Mouse (Mus musculus): ENCODE measurements at regions not wholly inside any gene's neighbourhood (a gene's known extent, or its start where the extent isn't known, plus 50 kb on each side); places are given as distances from the start of the nearest gene placed in this dataset.
"Not testable (repeated sequence)": the region's sequence is repeated elsewhere in the genome, so short reads cannot be mapped to it uniquely, and the experiment has no call there.

DNA sequence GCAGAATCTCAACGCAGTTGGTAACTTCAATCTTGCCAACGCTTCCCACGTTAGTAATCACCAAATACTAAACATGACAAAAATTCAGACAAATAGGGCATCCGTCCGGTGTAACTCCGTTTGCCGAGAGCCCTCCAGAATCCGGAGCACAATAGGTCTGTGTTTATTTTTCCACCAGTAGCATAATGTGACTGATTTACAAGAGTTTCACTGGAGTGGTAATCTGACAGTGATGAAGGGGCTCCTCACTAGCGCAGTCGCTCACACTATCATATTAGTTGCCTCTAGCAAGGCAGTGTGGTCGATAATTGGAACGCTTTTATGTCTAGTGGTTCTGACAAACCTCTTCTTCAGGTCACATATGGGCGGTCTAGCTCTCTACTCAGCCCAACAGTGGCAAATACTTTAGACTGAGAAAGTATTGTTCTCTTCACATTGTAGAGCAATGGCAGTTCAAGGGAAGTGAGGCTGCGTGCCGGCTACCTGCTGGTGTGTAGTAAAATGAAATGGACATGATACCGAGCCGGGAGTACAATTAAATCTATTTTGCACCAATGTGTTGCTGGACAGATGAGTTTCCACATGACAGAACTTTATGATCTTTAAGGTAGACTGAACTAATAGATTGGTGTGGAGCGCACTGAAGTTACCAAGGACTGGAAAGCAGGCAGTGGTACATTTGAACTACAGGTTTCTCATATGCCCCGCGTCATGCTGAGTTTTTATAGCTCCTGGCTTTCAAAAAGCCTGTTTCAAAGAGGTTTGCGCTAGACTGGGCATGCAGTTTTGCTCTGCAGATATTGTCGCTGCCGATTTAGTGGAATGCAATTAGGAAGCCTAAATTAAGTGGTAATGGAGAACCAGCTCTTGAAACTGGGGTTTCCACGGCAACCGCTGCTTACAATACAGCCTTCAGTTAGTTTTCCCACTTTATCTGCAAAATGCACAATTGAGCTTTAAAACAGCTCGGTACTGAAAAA lies 155.7 kb upstream of the Pou3f3 start:
- peak; percentile 36 to 51 for DNase-seq (ENCODE audit: low spot score in 2 of 2)

DNA sequence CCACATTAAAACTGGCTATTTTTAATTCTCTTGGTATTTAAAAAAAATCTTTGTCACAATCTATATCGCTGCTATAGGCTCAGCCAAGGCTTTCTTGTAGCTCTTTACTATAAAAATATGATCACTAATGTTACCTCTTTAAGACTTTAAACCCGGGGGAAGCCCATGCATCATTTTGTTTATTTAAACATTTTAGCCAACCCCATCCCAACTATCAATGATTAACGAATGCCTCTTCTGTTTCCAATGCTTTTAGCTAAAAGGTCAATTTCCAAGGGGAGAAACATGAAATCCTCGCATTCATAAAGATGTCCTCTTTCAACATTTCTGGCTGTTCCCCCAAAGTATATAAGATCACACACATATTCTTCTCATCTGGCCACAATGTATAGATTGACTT lies 153.6 kb upstream of the Pou3f3 start:
- no peak for DNase-seq (ENCODE audit: low spot score in 2 of 2)

GRCm38 (mm10) chr1:42542846-42543549 lies 152.6 kb upstream of the Pou3f3 start:
- no peak for DNase-seq (ENCODE audit: low spot score in 2 of 2)

- no peak for DNase-seq (ENCODE audit: low spot score in 2 of 2)
Measured at GRCm38 (mm10) chr1:42546879-42547278, 148.7 kb upstream of the Pou3f3 start.

DNA sequence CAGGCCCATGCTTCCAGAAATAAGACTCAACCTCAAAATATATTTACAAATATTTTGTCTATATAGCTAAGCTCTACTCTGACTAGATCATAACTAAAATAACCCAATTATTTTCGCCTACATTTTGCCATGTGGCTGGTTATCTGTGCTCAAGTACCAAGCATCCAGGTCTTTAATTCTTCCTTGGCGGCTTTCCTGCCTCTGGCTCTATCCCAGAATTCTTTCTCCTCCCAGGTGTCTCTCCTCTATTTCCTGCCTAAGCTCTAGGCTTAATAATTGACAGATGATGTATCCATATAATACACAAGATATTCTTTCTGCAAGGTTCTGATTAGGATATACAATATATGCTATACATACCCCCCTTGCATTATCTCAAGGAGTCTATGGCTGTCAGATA lies 138.3 kb upstream of the Pou3f3 start:
- no peak for DNase-seq (ENCODE audit: low spot score in 2 of 2)

GRCm38 (mm10) chr1:42567640-42568039 lies 127.9 kb upstream of the Pou3f3 start:
- no peak for DNase-seq (ENCODE audit: low spot score in 2 of 2)

GRCm38 (mm10) chr1:42585191-42585590 lies 110.4 kb upstream of the Pou3f3 start:
- DNase-seq (ENCODE audit: low spot score in 2 of 2): no peak

DNA sequence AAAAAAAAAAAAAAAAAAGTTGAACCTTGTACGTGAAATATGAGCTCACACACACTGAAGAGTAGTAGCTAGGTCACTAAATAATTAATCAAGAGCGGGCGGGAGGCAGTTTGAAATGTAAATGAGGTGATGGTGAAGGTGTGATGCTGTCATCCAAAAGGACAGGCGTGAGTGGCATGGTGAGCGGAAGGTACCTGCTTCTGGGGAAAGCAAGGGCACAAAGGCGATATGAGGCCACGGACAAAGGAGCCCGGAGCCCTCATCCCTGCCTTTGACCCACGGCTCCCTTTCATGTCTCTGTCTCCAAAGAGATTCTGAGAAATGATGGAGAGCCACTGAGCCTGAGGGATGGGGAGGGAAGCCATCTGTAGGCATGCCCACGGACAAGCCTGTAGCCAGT lies 107.1 kb upstream of the Pou3f3 start:
- DNase-seq (ENCODE audit: low spot score in 2 of 2): no peak

DNA sequence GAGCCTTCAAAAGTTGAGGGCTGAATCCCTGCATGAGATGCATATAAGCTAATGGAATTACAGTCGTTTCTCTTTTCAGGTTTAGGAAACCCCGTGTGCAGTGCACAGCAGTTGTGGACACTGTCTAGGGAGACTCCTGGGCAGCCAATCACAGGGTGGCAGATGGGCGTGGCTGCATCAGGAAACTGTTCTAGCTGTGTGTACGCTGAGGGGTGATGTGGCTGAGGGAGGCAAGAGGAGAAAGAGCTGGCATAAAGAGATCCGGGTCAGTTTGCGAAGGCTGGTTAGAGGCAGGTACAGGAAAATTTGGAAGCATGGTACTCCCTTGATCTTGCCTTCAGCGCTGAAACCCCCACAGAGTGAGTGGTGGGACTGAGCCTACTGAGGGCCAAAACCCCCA lies 106.1 kb upstream of the Pou3f3 start:
- DNase-seq (ENCODE audit: low spot score in 2 of 2): no peak

- DNase-seq (ENCODE audit: low spot score in 2 of 2): peak in 1 of 2 experiments; percentile 59
Measured at GRCm38 (mm10) chr1:42591855-42592254, 103.7 kb upstream of the Pou3f3 start.

- DNase-seq (ENCODE audit: low spot score in 2 of 2): no peak
Measured at GRCm38 (mm10) chr1:42597065-42597464, 98.5 kb upstream of the Pou3f3 start.

DNA sequence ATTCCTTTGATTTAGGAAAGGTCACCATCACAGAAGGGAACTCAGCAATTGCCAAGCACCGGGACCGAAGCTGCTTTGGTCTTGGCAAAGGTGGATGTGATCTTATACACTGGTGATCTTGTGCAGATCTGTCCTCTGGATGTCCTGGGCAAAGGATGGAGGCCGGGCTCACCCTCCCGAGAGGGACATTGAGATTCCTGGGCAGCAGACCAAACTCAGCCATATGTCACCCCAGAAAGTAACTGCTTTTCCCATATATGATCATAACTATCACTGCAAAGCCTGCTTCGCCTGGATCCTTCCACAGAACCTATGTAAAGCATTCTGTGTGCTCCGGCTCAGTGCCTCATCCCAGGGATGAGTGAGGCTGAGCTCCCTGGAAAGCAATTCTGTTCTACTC lies 96.3 kb upstream of the Pou3f3 start:
- DNase-seq (ENCODE audit: low spot score in 2 of 2): no peak

- DNase-seq (ENCODE audit: low spot score in 2 of 2): no peak
Measured at GRCm38 (mm10) chr1:42606251-42606650, 89.3 kb upstream of the Pou3f3 start.

- DNase-seq (ENCODE audit: low spot score in 2 of 2): not testable (repeated sequence)
Measured at GRCm38 (mm10) chr1:42607466-42608043, 88.0 kb upstream of the Pou3f3 start.

- no peak for DNase-seq (ENCODE audit: low spot score in 2 of 2)
Measured at GRCm38 (mm10) chr1:42623766-42624165, 71.8 kb upstream of the Pou3f3 start.

GRCm38 (mm10) chr1:42628800-42629199 lies 66.8 kb upstream of the Pou3f3 start:
- no peak for DNase-seq (ENCODE audit: low spot score in 2 of 2)

GRCm38 (mm10) chr1:42629465-42630261 lies 65.9 kb upstream of the Pou3f3 start:
- no peak for DNase-seq (ENCODE audit: low spot score in 2 of 2)

DNA sequence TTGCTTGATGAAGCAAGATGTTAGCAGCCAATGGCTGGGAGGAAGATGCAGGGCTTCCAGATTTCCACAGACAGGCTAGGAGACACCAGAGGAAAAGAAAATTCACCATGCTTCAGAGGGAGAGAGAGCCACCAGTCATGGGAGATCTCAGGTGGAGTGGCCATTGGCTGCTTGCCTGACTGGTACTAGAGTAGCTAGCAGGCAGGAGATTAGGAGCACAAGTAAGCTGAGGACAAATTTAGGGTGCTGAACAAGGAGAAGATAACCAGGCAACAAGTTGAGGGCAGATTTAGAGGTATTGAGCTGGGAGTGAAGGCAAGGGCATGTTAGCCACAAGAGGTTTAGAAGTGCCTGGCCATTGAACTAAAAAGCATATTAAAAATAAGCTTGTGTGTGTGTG lies 63.3 kb upstream of the Pou3f3 start:
- no peak for DNase-seq (ENCODE audit: low spot score in 2 of 2)

GRCm38 (mm10) chr1:42636558-42636957 lies 59.0 kb upstream of the Pou3f3 start:
- DNase-seq (ENCODE audit: low spot score in 2 of 2): no peak

Measured in left cerebral cortex, adult 8-10 months (tissue).